18 mouse cellular contexts compared by ENCODE assay signal in genomic region chr2:163123496-163123895, GRCm38 (mm10). TPM values are rescaled to one million over a fixed set of nuclear protein-coding genes. Genes with fewer than 3 reads are reported as not detected.
"Had no signal": no experiment of that assay in that cellular context is flagged by ENCODE, and none has a peak within 500 bp of the region (broad histone marks: within the 10 kb centered on the region; RNA-seq: fewer than 3 reads in every experiment).

No protein-coding gene starts in this region.

- H3K4me1 ChIP-seq: liver, embryonic 15.5 days had no signal

- H3K4me2 ChIP-seq: liver, embryonic 11.5 days; liver, embryonic 15.5 days had no signal

- DNase-seq: kidney, adult 11 months; kidney, postnatal 10 days; kidney, postnatal 4 days; lung, adult 2 months; lung, postnatal 36 days; right cerebral cortex, postnatal 14 days; thymus, postnatal 36 days had no signal

- H3K4me3 ChIP-seq: layer of hippocampus, adult 2 months; liver, embryonic 15.5 days; midbrain, embryonic 13.5 days; myocyte; neural tube, embryonic 12.5 days had no signal

- H3K9me3 ChIP-seq: limb, embryonic 10.5 days; liver, embryonic 15.5 days had no signal

- H3K27ac ChIP-seq: layer of hippocampus, adult 2 months; liver, embryonic 15.5 days; neural tube, embryonic 12.5 days; stomach, postnatal 0 days had no signal

- ATAC-seq: lung, postnatal 0 days had no signal

- H3K36me3 ChIP-seq: limb, embryonic 10.5 days; liver, embryonic 15.5 days; midbrain, embryonic 13.5 days; neural tube, embryonic 12.5 days had no signal

- H3K9ac ChIP-seq: liver, embryonic 15.5 days; midbrain, embryonic 13.5 days; neural tube, embryonic 12.5 days had no signal

RNA-seq across cellular contexts. Expression of gene Gtsf1l, which starts 35.8 kb away (rescaled TPM):
- polyA plus RNA-seq: kidney, embryonic 14.5 days; limb, embryonic 10.5 days; limb, embryonic 14.5 days; liver, embryonic 11.5 days; liver, embryonic 15.5 days; lung, adult 2 months; midbrain, embryonic 13.5 days; myocyte; neural tube, embryonic 12.5 days had no signal
